Mouse (Mus musculus) stomach, embryonic 14.5 days (tissue): ENCODE measurements at regions not wholly inside any gene's neighbourhood (a gene's known extent, or its start where the extent isn't known, plus 50 kb on each side); places are given as distances from the start of the nearest gene placed in this dataset.
"Not testable (repeated sequence)": the region's sequence is repeated elsewhere in the genome, so short reads cannot be mapped to it uniquely, and the experiment has no call there.

Experiments used
- ATAC-seq: fragments of 200-750 bp; cut with Nextera tagmentation; 2 replicates; pipeline ENCODE4 v1.8.0; 2017; ENCODE audit warnings: low read depth, moderate TSS enrichment; ENCODE audit not compliant: insufficient number of reproducible peaks, insufficient read depth, low FRiP score
- H3K27ac ChIP-seq: fragments of 300-500 bp; sonication (generic); 2 replicates; pipeline ENCODE4 v1.5.1; 2014; ENCODE audit warnings: mild to moderate bottlenecking, low read length, moderate library complexity, mixed read lengths
- H3K27me3 ChIP-seq: fragments of 300-500 bp; sonication (generic); 2 replicates; pipeline ENCODE4 v1.6.1; 2014; ENCODE audit warnings: low read length, control low read depth, mixed read lengths; ENCODE audit not compliant: control insufficient read depth, insufficient read depth
- H3K36me3 ChIP-seq: fragments of 300-500 bp; sonication (generic); 2 replicates; pipeline ENCODE4 v1.6.1; 2014; ENCODE audit warnings: mild to moderate bottlenecking, control low read depth, low read length, moderate library complexity, mixed read lengths; ENCODE audit not compliant: control insufficient read depth, insufficient read depth
- H3K4me1 ChIP-seq: fragments of 300-500 bp; sonication (generic); 2 replicates; pipeline ENCODE4 v1.6.1; 2014; ENCODE audit warnings: low read length, control low read depth, mixed read lengths; ENCODE audit not compliant: control insufficient read depth, insufficient read depth
- H3K4me2 ChIP-seq: fragments of 300-500 bp; sonication (generic); replicated peaks from 2 replicates; pipeline ENCODE4 v1.6.1; 2014; ENCODE audit warnings: low read depth, low read length, control low read depth
- H3K4me3 ChIP-seq: fragments of 300-500 bp; sonication (generic); 2 replicates; pipeline ENCODE4 v1.5.1; 2014; ENCODE audit warnings: low read depth, low read length, control low read depth
- H3K9ac ChIP-seq: fragments of 300-500 bp; sonication (generic); replicated peaks from 2 replicates; pipeline ENCODE4 v1.6.1; 2014; ENCODE audit warnings: low read depth, mild to moderate bottlenecking, control low read depth, low read length, moderate library complexity, mixed read lengths
- H3K9me3 ChIP-seq: fragments of 300-500 bp; sonication (generic); 2 replicates; pipeline ENCODE4 v1.6.1; 2016; ENCODE audit warnings: low read depth, low read length, control low read depth; ENCODE audit not compliant: control insufficient read depth
- WGBS: fragments of 180-500 bp; shearing (Covaris S2); extraction: QIAGEN DNeasy Blood & Tissue Kit; methylation state at CpG from one replicate; pipeline ENCODE4 v1.1.7; 2014; 5-methylcytosine and 5-hydroxymethylcytosine counted together

DNA sequence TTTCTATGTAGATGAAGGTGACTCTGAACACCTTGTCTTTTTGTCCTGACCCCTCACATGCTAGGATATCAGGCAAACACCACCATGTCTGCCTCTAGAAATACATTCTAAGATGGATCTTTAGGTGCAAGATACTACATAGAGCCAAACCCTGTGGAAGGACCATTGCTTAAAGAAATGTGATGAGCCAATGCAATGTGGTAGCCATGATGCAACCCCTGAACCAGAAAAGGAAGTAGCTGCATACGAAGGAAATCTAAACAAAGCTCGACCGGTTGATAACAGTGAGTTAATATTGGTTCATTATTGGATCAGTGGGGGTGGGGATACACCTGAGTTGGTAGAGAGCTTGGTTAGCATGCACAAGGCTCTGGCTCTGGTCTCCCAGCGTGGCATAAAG is 78.9 kb downstream of the Cxcr4 start:
- no peak overlapping the region for H3K4me2 ChIP-seq
- 75% methylated on average over 4 of the region's 4 CpGs for WGBS
- H3K27me3 ChIP-seq: no peaks in the 10 kb centered on the region
- no peak overlapping the region for H3K9ac ChIP-seq
- no peaks in the 10 kb centered on the region for H3K9me3 ChIP-seq
- H3K27ac ChIP-seq: no peak overlapping the region
- no peak overlapping the region for H3K4me3 ChIP-seq
- H3K4me1 ChIP-seq: no peaks in the 10 kb centered on the region
- no peak for ATAC-seq
- H3K36me3 ChIP-seq: no peaks in the 10 kb centered on the region

GRCm38 (mm10) chr1:128508816-128509461 is 83.2 kb downstream of the Cxcr4 start:
- Histone ChIP-seq H3K4me3 (no peak overlapping the region), H3K4me2 (no peak overlapping the region), H3K27me3 (no peaks in the 10 kb centered on the region), H3K36me3 (no peaks in the 10 kb centered on the region), H3K9ac (no peak overlapping the region), H3K4me1 (no peaks in the 10 kb centered on the region), H3K9me3 (no peaks in the 10 kb centered on the region), H3K27ac (no peak overlapping the region)
- no peak for ATAC-seq
- 86% methylated on average over 2 of the region's 2 CpGs for WGBS

DNA sequence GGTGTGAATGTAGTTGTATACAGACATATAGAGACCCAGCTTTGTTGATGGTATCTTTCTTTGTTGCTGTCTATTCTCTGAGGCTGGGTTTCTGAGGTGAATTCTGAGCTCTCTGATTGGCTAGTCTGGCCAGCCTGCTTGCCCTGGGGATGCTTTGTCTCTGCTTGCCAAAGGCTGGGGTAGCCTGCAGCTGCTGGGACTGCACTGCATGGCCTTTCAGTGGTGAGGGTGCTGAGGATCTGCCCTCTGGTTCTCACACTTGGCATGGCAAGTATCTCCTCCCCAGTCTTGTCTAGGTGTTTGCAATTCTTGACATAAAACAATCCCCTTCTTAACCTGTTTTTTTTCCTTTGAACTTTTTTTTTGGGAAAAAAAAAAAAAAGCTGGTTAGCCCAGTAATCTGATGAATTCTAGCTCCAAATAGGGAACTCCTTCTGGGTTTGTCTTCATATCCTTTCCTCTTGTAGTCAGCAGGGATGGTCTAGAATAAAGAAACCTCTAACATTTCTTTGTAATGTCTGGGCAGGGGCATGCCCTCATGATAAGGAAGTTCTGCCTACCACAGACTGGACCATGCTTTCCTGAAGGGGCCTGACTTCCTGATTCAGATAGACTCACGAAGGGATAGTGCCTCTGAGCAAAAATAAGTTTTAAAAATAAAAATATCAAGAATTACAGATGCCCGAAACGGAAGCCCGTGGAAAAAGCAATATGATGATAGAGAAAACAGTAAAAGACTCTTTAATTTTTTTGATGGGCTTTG is 85.4 kb downstream of the Cxcr4 start:
- Histone ChIP-seq H3K27me3 (no peaks in the 10 kb centered on the region), H3K36me3 (no peaks in the 10 kb centered on the region), H3K27ac (no peak overlapping the region), H3K4me3 (no peak overlapping the region), H3K9ac (no peak overlapping the region), H3K4me2 (no peak overlapping the region), H3K4me1 (no peaks in the 10 kb centered on the region), H3K9me3 (no peaks in the 10 kb centered on the region)
- ATAC-seq: no peak
- WGBS: 84% methylated on average over 4 of the region's 4 CpGs

DNA sequence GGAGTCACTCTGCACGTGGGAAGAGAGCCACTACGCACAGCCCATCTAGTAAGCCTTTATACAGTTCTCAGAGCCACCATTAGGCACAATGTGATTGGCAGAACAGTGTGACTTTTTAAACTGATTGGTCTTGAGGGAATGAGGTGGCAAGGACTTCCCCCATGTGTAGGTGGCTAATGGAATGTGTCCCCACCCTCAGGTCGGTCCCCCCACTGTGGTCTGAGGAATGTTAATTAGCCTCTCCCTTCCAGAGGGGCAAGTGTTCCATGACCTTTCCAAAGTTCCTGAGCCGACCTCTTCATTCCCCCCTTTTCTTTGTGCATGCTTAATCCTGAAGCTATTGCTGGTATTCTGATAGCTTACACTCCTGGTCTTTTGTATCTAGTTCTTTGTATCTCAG is 87.2 kb upstream of the Dars start:
- no peaks in the 10 kb centered on the region for H3K27me3 ChIP-seq
- no peaks in the 10 kb centered on the region for H3K4me1 ChIP-seq
- no peaks in the 10 kb centered on the region for H3K36me3 ChIP-seq
- H3K4me2 ChIP-seq: no peak overlapping the region
- no peaks in the 10 kb centered on the region for H3K9me3 ChIP-seq
- no peak overlapping the region for H3K27ac ChIP-seq
- 55% methylated on average over 4 of the region's 4 CpGs for WGBS
- no peak overlapping the region for H3K9ac ChIP-seq
- no peak overlapping the region for H3K4me3 ChIP-seq
- no peak for ATAC-seq

GRCm38 (mm10) chr1:128498042-128498772 is 81.0 kb upstream of the Dars start:
- no peak overlapping the region for H3K27ac ChIP-seq
- 32% methylated on average over 9 of the region's 9 CpGs for WGBS

GRCm38 (mm10) chr1:128492251-128492650 is 75.1 kb upstream of the Dars start:
- Histone ChIP-seq H3K4me1 (no peaks in the 10 kb centered on the region), H3K4me3 (no peak overlapping the region), H3K27me3 (no peaks in the 10 kb centered on the region), H3K27ac (no peak overlapping the region), H3K4me2 (no peak overlapping the region), H3K36me3 (no peaks in the 10 kb centered on the region), H3K9ac (no peak overlapping the region), H3K9me3 (no peaks in the 10 kb centered on the region)
- no peak for ATAC-seq
- WGBS: 91% methylated on average over 2 of the region's 2 CpGs

More at GRCm38 (mm10) chr1:128498042-128498772, 81.0 kb upstream of the Dars start:
- H3K9me3 ChIP-seq: no peaks in the 10 kb centered on the region
- H3K36me3 ChIP-seq: no peaks in the 10 kb centered on the region
- no peak overlapping the region for H3K4me3 ChIP-seq
- no peak overlapping the region for H3K9ac ChIP-seq
- no peak overlapping the region for H3K4me2 ChIP-seq
- H3K4me1 ChIP-seq: no peaks in the 10 kb centered on the region
- ATAC-seq: no peak
- H3K27me3 ChIP-seq: no peaks in the 10 kb centered on the region

- not testable (repeated sequence) for H3K4me2 ChIP-seq, H3K36me3 ChIP-seq, ATAC-seq, H3K9ac ChIP-seq, H3K4me3 ChIP-seq, H3K4me1 ChIP-seq, H3K9me3 ChIP-seq, H3K27me3 ChIP-seq, H3K27ac ChIP-seq
- 92% methylated on average over 2 of the region's 4 CpGs for WGBS
These were observed 70.0 kb upstream of the Dars start for GRCm38 (mm10) chr1:128487181-128487580.

DNA sequence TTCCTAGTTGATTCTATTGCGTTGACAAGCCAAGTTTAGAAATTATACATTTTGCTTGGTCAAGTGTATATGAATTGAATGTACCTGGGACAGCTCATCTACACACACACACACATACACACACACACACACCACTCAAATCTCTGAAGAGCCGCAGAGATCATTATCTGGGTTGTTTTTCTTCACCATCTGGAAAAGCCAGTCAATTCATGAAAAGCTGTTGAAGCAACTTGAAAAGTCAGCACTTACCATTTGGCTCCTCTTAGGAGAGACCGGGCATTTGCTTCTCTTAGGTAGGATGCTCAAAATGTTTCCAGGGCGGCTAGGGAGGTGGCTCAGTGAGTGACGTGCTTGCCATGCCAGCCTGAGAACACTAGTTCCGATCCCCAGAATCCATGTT is 61.2 kb upstream of the Dars start:
- Histone ChIP-seq H3K4me2 (no peak overlapping the region), H3K4me1 (no peaks in the 10 kb centered on the region), H3K4me3 (no peak overlapping the region), H3K27me3 (no peaks in the 10 kb centered on the region), H3K36me3 (no peaks in the 10 kb centered on the region), H3K27ac (no peak overlapping the region), H3K9ac (no peak overlapping the region), H3K9me3 (no peaks in the 10 kb centered on the region)
- no peak for ATAC-seq
- 67% methylated on average over 6 of the region's 6 CpGs for WGBS
